Mouse (Mus musculus) brain, embryonic 14.5 days (tissue): ENCODE results near the gene Fstl5. TPM values are rescaled to one million over a fixed set of nuclear protein-coding genes. Genes with fewer than 3 reads are reported as not detected.
A peak's percentile ranks its signal among the peaks of the same experiment; 100 is the strongest.

Source experiments
- DNase-seq: peaks from one replicate; pipeline ENCODE4 v3.0.0-alpha.2; 2011; ENCODE audit warnings: low read depth
- CTCF ChIP-seq: fragments of 200-500 bp; IDR thresholded peaks from 2 replicates; pipeline ENCODE4 v1.5.1; 2012; ENCODE audit warnings: inconsistent platforms, mild to moderate bottlenecking, moderate library complexity, borderline replicate concordance; ENCODE audit not compliant: insufficient read depth, insufficient read length; ENCODE audit errors: extremely low read depth
- POLR2A ChIP-seq: fragments of 200-500 bp; IDR thresholded peaks from 2 replicates; pipeline ENCODE4 v1.6.1; 2012; ENCODE audit warnings: mild to moderate bottlenecking, inconsistent platforms, borderline replicate concordance; ENCODE audit not compliant: poor library complexity, insufficient read depth, insufficient read length, severe bottlenecking; ENCODE audit errors: extremely low read depth
- polyA plus RNA-seq: library from polyadenylated mRNA; depleted of rRNA; stranded (reverse); fragments of >200 nt; gene quantifications from 2 replicates; pipeline ENCODE4 v1.2.3, GENCODE M21; 2012; rRNA removed

The Fstl5 gene
- 12.8 and 22.8 TPM in 2 replicates for polyA plus RNA-seq

DNA sequence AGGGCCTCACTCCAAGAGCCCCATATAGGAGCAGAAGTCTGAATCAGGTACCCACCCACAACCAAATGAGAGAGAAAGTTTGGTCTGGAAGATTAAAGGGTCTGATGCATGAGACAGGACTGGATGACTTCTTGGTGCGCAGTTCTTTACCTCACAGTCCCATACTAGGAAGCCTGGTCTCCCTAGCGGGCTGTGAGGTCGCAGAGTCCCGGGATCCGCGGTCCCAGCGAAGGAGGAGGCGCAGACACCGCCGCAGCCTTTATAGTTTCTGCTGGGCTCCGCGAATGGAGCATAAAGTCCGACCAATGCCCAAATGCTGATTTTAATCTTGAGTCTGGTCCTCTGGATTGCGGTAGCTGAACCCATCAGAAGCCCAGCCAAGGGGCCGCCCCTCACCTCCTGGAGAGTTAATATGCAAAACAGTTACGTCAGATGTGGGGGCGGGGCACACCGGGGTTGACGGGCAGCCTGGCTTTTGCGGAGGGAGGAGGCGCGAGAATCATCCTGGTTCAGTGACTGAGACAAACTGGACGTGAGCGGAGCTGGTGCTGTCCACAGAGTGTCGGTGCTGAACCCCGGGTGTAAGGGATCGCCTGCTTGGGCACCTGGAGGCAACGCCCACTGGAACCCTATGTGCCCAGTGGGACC, at the start of gene Fstl5:
Fstl5 (plus strand) TSS at position 211 of the 648 bp plus-strand sequence.
- TF ChIP-seq POLR2A (peak; percentile 14; the same call in 1 of the 2 replicates), CTCF (no peak)
- DNase-seq = peak; percentile 96

GRCm38 (mm10) chr3:76025523-76025922, 48.5 kb upstream of the Fstl5 start:
- TF ChIP-seq POLR2A (no peak), CTCF (no peak)
- no peak for DNase-seq

DNA sequence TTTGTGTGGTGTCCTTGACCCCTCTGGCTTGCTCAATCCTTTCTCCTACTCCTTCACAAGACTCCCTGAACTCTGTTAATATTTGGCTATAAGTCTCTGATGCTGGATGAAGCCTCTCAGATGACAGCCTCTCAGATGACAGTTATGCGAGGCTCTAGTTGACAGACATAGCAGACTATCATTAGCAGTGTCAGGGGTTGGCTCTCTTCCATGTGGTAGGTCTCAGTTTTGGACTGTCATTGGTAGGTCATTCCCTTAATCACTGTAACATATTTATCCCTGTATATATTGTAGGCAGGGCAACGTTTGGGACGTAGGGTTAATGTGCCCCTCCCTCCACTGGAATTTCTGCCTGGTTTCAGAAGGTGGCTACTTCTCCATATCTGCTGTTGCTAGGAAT, 22.9 kb upstream of the Fstl5 start:
- no peak for DNase-seq
- TF ChIP-seq POLR2A = no peak
- TF ChIP-seq CTCF = no peak

DNA sequence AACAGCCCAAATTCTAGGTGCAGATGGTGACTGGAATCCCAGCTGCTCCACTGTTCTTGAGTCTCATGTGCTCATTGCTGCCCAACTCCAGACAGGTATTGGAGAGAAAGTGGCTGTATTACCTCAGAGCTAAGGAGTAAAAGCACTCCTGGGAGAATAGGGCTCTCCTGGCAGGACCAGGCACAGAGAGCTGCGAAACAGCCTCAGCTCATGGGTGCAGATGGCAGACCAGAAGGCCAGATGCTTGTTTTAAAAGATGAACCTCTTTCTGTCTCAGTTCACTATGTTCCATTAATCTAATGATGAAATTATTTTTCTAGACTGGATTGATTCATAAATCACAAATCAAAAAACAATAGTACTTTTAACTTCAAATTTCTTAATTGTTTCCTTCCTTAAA, 12.1 kb upstream of the Fstl5 start:
- TF ChIP-seq POLR2A = no peak
- TF ChIP-seq CTCF = no peak
- no peak for DNase-seq

DNA sequence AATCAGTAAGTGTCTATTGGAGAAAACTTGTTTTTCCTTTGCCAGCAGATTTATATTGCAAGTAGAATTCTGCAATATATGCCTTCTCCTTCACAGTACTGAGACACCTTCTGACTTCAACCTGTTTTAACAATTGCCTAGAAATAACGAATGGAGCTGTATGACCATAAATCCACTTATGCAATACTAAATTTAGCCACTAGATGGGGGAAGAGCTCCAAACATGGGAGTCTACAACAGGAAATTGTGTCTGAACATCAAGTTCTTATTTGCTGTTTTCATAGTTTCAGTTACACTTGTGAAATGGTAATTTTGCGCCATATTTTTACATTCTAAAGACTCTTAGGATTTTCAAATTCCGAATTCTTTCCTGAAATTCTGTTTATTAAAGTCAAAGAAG, 6.2 kb upstream of the Fstl5 start:
- peak; percentile 93 for DNase-seq

GRCm38 (mm10) chr3:76072826-76073225, 1.2 kb upstream of the Fstl5 start:
- TF ChIP-seq CTCF (no peak), POLR2A (no peak)
- DNase-seq = peak; percentile 59

More for the DNA sequence above, 6.2 kb upstream of the Fstl5 start:
- 0 out of 2 replicates have a peak, but pooled peaks have one; percentile 15 for TF ChIP-seq CTCF
- TF ChIP-seq POLR2A = no peak

DNA sequence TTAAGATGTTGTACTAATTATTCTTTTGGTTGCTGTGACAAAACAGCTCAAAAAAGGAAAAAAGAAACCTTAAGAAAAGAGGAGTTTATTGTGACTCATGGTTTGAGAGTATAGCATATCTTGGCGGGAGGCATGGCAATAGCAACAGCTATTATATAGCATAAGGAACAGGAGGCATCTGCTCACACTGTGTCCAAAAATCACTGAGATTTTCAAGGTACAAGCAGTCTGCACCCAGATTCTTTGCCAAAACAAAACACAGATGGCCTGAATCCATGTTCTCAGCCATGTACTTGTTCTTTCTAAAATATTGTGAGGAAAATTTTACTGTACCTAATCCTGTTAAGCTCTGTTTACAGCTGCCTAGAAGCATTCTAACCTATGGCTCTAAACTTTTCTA, 66.4 kb downstream of the Fstl5 start:
- DNase-seq = peak; percentile 28
- TF ChIP-seq POLR2A = no peak
- no peak for TF ChIP-seq CTCF

GRCm38 (mm10) chr3:76147846-76148245, 73.8 kb downstream of the Fstl5 start:
- DNase-seq = no peak
- TF ChIP-seq POLR2A = no peak
- TF ChIP-seq CTCF = no peak

- no peak for TF ChIP-seq POLR2A
- TF ChIP-seq CTCF = no peak
- no peak for DNase-seq
These were observed 164.8 kb downstream of the Fstl5 start for GRCm38 (mm10) chr3:76238834-76239233.

DNA sequence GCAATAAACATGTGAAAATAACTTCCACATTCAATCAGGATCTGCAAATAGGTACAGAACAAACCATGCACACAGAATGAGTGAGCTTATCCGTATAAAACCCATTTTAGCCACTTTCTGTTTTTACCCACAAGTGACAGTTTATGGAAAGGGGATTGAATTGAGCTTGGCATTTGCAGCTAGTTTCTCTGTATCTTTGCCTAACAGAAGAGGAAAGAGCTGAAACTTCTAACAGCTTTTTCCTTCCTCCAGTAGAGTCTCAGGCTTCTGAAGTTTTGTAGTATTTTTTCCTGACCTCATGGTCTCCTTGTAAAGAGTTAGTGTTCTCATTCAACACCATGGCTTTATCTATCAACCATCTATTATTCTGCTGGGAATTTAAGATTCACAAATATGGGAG, 177.3 kb downstream of the Fstl5 start:
- DNase-seq = peak; percentile 5
- TF ChIP-seq POLR2A = no peak
- no peak for TF ChIP-seq CTCF

GRCm38 (mm10) chr3:76292993-76293392, 218.9 kb downstream of the Fstl5 start:
- TF ChIP-seq CTCF = no peak
- no peak for TF ChIP-seq POLR2A
- DNase-seq = no peak

DNA sequence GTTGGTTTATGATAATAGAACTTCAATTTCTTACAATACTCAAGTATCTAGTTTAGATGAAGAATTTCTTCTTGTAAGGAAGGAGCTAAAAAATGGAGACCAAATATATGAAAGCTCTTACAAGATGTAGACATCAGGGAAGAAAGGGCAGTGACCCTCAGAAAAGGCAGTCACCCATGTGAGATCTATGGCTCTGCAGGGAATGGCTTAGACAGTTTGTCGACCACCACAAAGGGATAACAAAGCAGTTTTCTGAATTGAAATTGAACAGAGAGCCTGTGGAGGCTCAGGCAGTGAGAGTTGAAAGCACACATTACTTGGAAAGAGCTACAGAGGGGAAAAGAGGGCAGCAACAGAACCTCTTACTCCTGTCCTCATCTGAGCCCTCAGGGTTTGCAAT, 220.3 kb downstream of the Fstl5 start:
- TF ChIP-seq CTCF = no peak
- no peak for TF ChIP-seq POLR2A
- peak; percentile 43 for DNase-seq

DNA sequence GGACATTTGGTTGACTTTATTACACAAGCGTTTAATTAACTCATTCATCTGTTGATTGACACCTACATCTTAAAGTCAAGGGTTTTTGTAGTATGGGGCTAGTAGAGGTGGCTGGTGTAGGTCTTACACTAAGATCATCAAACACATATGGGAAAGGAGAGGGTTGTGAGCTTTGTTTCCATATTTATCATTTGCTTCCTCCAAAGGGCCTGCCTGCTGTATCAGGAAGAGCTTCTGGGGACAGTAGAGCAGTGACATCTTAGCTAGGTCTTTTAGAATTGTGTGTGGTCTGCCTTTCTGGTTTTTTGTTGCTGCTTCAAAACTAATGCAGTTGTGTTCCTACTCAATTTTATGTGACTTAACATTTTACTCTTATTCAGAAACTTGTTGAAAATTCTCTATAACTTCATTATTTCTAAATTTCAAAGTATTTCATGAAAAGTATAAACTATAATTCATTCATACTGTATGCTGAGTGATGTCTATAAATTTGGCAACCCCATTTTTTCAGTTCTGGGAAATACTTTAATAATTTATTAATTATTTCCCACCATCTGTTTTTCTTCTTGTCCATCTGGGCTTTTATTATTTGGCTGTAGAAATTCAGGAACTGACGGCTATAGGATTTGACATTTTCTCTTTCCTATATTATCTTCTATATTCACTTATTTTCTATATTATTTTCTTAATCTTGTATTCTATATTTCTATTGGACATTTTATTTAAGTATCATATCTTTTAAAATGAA, 227.1 kb downstream of the Fstl5 start:
- TF ChIP-seq POLR2A = no peak
- TF ChIP-seq CTCF = no peak
- DNase-seq = peak; percentile 6
